Mouse (Mus musculus) embryonic facial prominence, embryonic 11.5 days (tissue): Measurements from ENCODE around the gene Rcc2. TPM values are rescaled to one million over a fixed set of nuclear protein-coding genes. Genes with fewer than 3 reads are reported as not detected.

Experiments used
- ATAC-seq: fragments of 200-750 bp; cut with Nextera tagmentation; replicated peaks from 2 replicates; pipeline ENCODE4 v1.8.0; 2017; ENCODE audit warnings: low read depth; ENCODE audit not compliant: insufficient number of reproducible peaks, low FRiP score, low TSS enrichment
- DNase-seq: peaks from one replicate; pipeline ENCODE4 v3.0.0-alpha.2; 2015; ENCODE audit warnings: low spot score
- H3K27ac ChIP-seq: fragments of 300-500 bp; sonication (generic); replicated peaks from 2 replicates; pipeline ENCODE4 v1.5.1; 2014; ENCODE audit warnings: mild to moderate bottlenecking, low read depth, low read length, control low read depth
- H3K27me3 ChIP-seq: fragments of 300-500 bp; sonication (generic); 2 replicates; pipeline ENCODE4 v1.6.1; 2014; ENCODE audit warnings: mild to moderate bottlenecking, low read length, moderate library complexity, mixed read lengths; ENCODE audit not compliant: control insufficient read depth, insufficient read depth
- H3K36me3 ChIP-seq: fragments of 300-500 bp; sonication (generic); replicated peaks from 2 replicates; pipeline ENCODE4 v1.6.1; 2014; ENCODE audit warnings: low read depth, mild to moderate bottlenecking, low read length, moderate library complexity, mixed read lengths; ENCODE audit not compliant: control insufficient read depth, insufficient read depth
- H3K4me1 ChIP-seq: fragments of 300-500 bp; sonication (generic); 2 replicates; pipeline ENCODE4 v1.6.1; 2014; ENCODE audit warnings: low read length, mixed read lengths; ENCODE audit not compliant: control insufficient read depth, insufficient read depth
- H3K4me2 ChIP-seq: fragments of 300-500 bp; sonication (generic); 2 replicates; pipeline ENCODE4 v1.6.1; 2014; ENCODE audit warnings: low read depth, mild to moderate bottlenecking, control low read depth, low read length, moderate library complexity
- H3K4me3 ChIP-seq: fragments of 300-500 bp; sonication (generic); 2 replicates; pipeline ENCODE4 v1.5.1; 2014; ENCODE audit warnings: low read depth, low read length, control low read depth
- H3K9ac ChIP-seq: fragments of 300-500 bp; sonication (generic); replicated peaks from 2 replicates; pipeline ENCODE4 v1.6.1; 2014; ENCODE audit warnings: mild to moderate bottlenecking, control low read depth, low read length
- H3K9me3 ChIP-seq: fragments of 300-500 bp; sonication (generic); replicated peaks from 2 replicates; pipeline ENCODE4 v1.6.1; 2016; ENCODE audit warnings: mild to moderate bottlenecking, low read length, inconsistent platforms, mixed read lengths; ENCODE audit not compliant: control insufficient read depth
- WGBS: fragments of 180-500 bp; shearing (Covaris S2); extraction: QIAGEN DNeasy Blood & Tissue Kit; methylation state at CpG from one replicate; pipeline ENCODE4 v1.1.7; 2014; 5-methylcytosine and 5-hydroxymethylcytosine counted together
- polyA plus RNA-seq: library from polyadenylated mRNA; unstranded; fragments of >200 nt; fragmentation: Nextera tagmentation; extraction: Ambion mirVana; gene quantifications from 2 replicates; pipeline ENCODE4 v1.2.1, GENCODE M21; 2014

Gene Rcc2
- polyA plus RNA-seq, 1 experiment from 2014 or later: 87.5 TPM

DNA sequence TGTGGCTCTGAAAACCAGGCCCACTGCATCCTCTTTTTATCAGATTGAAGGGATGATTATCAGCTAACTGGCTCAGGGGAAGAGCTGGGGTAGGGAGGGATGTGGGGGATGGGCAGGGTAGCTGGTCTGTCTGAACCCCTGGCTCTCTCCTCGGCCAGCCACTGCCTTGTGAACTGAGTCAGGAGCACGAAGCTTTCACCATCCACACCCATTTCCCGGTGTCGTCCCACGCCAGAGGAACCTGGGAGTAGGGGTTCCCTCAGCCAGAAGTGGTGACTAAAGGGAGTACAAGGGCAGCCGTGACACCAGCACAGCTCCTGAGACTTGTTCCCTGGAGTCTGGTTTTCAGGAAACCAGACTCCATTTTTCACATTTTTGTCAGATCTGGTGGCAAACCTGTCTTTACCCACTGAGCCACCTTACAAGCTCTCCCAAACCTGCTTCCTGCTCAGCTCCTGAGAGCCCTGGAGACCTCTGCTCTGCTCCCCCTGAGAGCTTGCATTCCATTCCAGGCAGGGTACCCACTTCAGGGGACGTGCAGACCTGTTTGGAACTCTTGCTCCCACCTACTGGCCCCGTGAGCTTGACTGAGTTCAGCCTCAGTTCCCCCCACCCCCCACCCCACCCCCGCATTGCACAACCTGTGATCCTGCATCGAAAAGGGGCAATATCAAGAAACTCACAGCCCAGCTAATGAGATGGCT lies 37.3 kb upstream of the Rcc2 start:
- H3K27ac ChIP-seq: no peak overlapping the region

DNA sequence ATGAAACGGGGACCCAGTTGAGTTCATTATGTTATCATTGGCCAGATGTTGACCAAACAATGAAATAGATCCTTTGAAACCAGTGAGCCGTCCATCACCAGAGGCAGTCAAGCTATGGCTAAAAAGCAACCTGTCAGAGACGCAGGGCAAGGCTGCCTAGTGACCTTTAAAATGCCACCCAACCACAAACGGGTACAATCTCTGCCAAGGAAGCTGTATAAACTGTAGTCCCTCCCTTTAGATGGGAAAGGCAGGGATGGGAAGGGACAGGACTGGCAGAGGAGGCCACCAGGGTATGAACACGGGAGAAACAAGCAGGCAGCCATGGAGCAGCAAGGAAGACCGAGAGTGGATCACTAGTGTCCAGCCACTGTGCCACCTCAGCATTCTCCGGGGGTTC lies 35.3 kb upstream of the Rcc2 start:
- H3K9me3 ChIP-seq: no peaks in the 10 kb centered on the region
- H3K4me2 ChIP-seq: no peak overlapping the region
- no peak overlapping the region for H3K27ac ChIP-seq
- H3K27me3 ChIP-seq: no peaks in the 10 kb centered on the region
- ATAC-seq (no peak), DNase-seq (no peak)
- H3K4me1 ChIP-seq: peaks cover 8% of the 10 kb centered on the region
- H3K36me3 ChIP-seq: no peaks in the 10 kb centered on the region
- H3K9ac ChIP-seq: no peak overlapping the region
- H3K4me3 ChIP-seq: no peak overlapping the region
- 80% methylated on average over 7 of the region's 7 CpGs for WGBS

More for the DNA sequence above, 37.3 kb upstream of the Rcc2 start:
- no peak for ATAC-seq
- H3K9ac ChIP-seq: no peak overlapping the region
- 30% methylated on average over 10 of the region's 10 CpGs for WGBS
- DNase-seq: no peak
- H3K4me1 ChIP-seq: peaks cover 8% of the 10 kb centered on the region
- no peaks in the 10 kb centered on the region for H3K36me3 ChIP-seq
- no peak overlapping the region for H3K4me2 ChIP-seq
- H3K9me3 ChIP-seq: no peaks in the 10 kb centered on the region
- no peak overlapping the region for H3K4me3 ChIP-seq
- H3K27me3 ChIP-seq: no peaks in the 10 kb centered on the region

DNA sequence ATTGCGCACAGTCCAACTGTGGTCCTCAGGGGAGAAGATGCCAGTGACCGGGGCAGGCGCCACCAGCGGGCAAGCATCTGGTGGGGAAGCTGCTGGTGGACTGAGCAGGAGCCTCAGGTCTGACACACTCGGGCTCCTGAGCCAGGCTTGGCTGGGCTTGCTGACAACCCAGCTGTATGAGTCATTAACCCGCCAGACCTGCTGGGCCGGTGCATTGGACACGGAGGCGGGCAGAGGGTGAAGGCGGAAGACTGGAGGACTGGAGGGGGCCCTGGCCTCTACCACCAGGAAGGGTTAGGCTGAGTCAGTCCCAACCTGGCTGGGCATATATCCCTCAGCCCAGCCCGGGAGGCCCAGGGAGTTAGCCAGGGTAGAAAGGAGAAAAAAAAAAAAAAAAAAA lies 34.6 kb upstream of the Rcc2 start, which contains the start of gene Arhgef10l:
Arhgef10l (minus strand) TSS at position 253 of the 400 bp plus-strand sequence.
- no peak within 1 kb of the TSS for H3K4me2 ChIP-seq
- no peak within 1 kb of the TSS for H3K9ac ChIP-seq
- peaks cover 8% of the 10 kb centered on the region for H3K4me1 ChIP-seq
- WGBS: 73% methylated on average over 11 of the region's 11 CpGs
- H3K4me3 ChIP-seq: no peak within 1 kb of the TSS
- no peak within 1 kb of the TSS for H3K27ac ChIP-seq
- no peaks in the 10 kb centered on the region for H3K27me3 ChIP-seq
- DNase-seq (no peak), ATAC-seq (no peak)
- H3K9me3 ChIP-seq: no peaks in the 10 kb centered on the region
- no peaks in the 10 kb centered on the region for H3K36me3 ChIP-seq

DNA sequence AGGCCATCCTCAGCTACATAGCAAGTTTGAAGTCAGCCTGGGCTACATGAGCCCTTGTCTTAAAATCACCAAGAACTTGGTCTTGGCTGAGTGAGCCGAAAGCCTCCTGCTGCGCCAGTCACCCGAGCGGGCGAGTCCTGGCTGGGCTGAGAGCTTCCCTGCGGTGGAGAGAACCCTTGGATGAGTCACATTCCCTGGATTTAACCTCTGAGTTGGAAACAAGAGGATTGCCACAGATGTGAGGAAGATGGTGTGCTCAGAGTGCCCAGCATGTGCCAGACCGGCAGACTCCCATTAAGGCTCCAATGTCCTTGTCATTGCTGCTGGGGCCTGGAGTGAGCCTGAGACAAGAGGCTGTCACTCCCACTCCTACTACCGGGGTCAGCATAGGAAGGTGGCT lies 32.5 kb upstream of the Rcc2 start:
- H3K27ac ChIP-seq: no peak overlapping the region
- H3K36me3 ChIP-seq: no peaks in the 10 kb centered on the region
- no peaks in the 10 kb centered on the region for H3K9me3 ChIP-seq
- 86% methylated on average over 8 of the region's 8 CpGs for WGBS
- H3K4me1 ChIP-seq: peaks cover 3% of the 10 kb centered on the region
- no peak overlapping the region for H3K9ac ChIP-seq
- DNase-seq (no peak), ATAC-seq (no peak)
- H3K4me2 ChIP-seq: no peak overlapping the region
- H3K4me3 ChIP-seq: no peak overlapping the region
- no peaks in the 10 kb centered on the region for H3K27me3 ChIP-seq

DNA sequence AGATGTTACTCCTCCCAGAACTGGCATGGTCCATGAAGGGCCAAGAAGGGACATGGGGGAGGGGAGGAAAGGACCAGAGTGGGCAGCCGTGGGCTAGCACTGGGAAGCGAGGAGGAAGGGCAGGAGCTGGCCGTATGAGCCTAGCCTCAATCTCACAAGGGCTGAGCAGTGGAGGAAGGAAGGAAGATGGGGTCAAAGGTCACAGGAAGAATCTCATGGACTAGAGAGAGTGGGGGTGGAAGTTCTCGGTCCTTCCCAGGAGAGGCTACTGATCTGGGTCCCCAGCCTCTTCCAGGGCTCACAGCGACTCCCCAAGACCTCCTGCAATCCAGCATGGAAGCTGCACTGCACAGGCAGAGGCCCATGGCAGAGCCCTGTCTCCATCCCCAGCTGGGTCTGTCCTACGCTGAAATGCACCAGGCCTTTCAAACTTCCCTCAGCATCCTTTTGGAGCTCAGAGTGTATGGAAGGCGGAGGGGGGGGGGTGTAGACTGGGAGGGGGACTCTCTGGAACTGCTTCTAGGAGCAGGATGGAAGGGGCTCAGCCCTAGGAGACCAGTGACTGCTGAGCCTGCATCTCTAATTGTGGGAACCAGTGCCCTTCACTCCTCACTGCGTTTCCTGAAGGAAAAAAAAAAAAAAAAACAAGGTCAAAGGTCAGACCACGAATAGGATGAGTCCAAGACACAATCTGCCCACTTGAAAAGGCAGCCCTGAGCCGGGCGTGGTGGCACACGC lies 26.6 kb upstream of the Rcc2 start:
- no peaks in the 10 kb centered on the region for H3K4me1 ChIP-seq
- H3K27ac ChIP-seq: no peak overlapping the region
- H3K9ac ChIP-seq: no peak overlapping the region
- 45% methylated on average over 12 of the region's 12 CpGs for WGBS
- no peaks in the 10 kb centered on the region for H3K27me3 ChIP-seq
- no peak overlapping the region for H3K4me3 ChIP-seq
- ATAC-seq (peak; percentile 36), DNase-seq (no peak)
- no peak overlapping the region for H3K4me2 ChIP-seq
- H3K9me3 ChIP-seq: no peaks in the 10 kb centered on the region
- no peaks in the 10 kb centered on the region for H3K36me3 ChIP-seq

DNA sequence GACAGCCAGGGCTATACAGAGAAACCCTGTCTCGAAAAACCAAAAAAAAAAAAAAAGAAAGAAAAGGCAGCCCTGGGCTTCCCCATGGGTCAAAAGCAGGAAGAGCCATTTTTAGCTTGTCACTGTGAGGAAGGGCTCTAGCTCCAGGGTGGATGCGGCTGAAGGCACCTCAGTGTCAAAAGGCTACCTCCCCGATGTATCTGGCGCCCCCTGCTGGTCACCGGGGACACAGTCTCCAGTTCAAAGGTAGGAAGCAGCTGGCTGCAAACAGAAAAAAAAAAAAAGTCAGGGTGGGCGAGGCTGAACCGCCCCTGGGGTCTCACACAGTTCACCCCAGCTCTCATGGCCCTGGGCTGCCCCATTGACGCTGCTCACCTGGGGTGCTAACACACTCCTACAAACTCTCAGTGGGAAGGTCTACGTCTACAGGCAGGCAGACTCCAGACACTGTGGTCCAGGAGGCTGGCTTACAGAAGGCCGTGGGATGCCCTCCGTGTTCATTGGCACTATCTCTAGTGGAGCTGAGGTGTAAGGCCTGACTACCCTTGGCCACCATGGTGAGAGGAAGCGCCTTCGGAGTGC lies 25.9 kb upstream of the Rcc2 start:
- H3K4me1 ChIP-seq: no peaks in the 10 kb centered on the region
- no peaks in the 10 kb centered on the region for H3K27me3 ChIP-seq
- WGBS: 29% methylated on average over 13 of the region's 13 CpGs
- H3K36me3 ChIP-seq: no peaks in the 10 kb centered on the region
- DNase-seq (peak; percentile 84), ATAC-seq (0 out of 2 replicates have a peak, but pooled peaks have one; percentile 11)
- no peak overlapping the region for H3K27ac ChIP-seq
- H3K9ac ChIP-seq: no peak overlapping the region
- no peaks in the 10 kb centered on the region for H3K9me3 ChIP-seq
- no peak overlapping the region for H3K4me2 ChIP-seq
- no peak overlapping the region for H3K4me3 ChIP-seq

DNA sequence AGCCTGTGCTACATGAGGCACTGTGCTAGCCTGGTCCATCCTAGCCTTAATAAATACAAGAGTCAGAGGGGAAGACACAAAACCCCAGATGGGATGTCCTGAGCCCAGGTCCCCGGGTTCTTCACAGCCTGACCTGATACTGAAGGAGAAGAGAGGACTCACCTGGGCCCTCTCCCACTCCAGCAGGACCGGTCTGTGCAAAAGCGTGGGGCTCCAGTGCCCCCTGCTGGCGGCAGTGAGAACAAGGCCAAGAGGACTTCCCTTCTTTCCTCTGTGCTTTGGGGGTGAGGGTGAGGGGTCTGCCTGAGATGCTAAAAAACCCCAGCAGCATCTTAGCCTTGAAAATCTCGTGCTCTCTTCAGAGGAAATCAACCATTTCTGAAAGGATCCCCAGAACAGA lies 21.3 kb upstream of the Rcc2 start:
- Histone ChIP-seq H3K9ac (no peak overlapping the region), H3K36me3 (no peaks in the 10 kb centered on the region), H3K4me3 (no peak overlapping the region), H3K4me1 (peaks cover 3% of the 10 kb centered on the region), H3K9me3 (no peaks in the 10 kb centered on the region), H3K27me3 (no peaks in the 10 kb centered on the region), H3K4me2 (no peak overlapping the region), H3K27ac (no peak overlapping the region)
- 16% methylated on average over 5 of the region's 5 CpGs for WGBS
- DNase-seq (peak; percentile 59), ATAC-seq (0 out of 2 replicates have a peak, but pooled peaks have one; percentile 11)
